Comparison of ENCODE assay signal across 15 mouse cellular contexts in genomic region chr9:53375907-53376306, GRCm38 (mm10). TPM values are rescaled to one million over a fixed set of nuclear protein-coding genes. Genes with fewer than 3 reads are reported as not detected.
DNase-seq lines count a peak whose midpoint lies in the region; ATAC-seq and TF ChIP-seq lines count a peak whose summit lies in the region.
"Had no signal": no experiment of that assay in that cellular context is flagged by ENCODE, and none has a peak within 500 bp of the region (broad histone marks: within the 10 kb centered on the region; RNA-seq: fewer than 3 reads in every experiment).

No protein-coding gene starts in this region.

- H3K27me3 ChIP-seq in midbrain, postnatal 0 days (ENCODE audit: insufficient read depth, low read length): no peaks in the 10 kb centered on the region
- H3K27me3 ChIP-seq in midbrain, embryonic 13.5 days: no peaks in the 10 kb centered on the region
- H3K27me3 ChIP-seq in myocyte (ENCODE audit: control insufficient read depth, insufficient read depth, insufficient read length): peaks cover 8% of the 10 kb centered on the region
- H3K27me3 ChIP-seq: forebrain, embryonic 12.5 days; liver, embryonic 15.5 days had no signal

- H3K4me1 ChIP-seq in midbrain, postnatal 0 days (ENCODE audit: insufficient read depth, low read length): no peaks in the 10 kb centered on the region
- H3K4me1 ChIP-seq in midbrain, embryonic 13.5 days (replicated peaks): no peaks in the 10 kb centered on the region
- H3K4me1 ChIP-seq: forebrain, embryonic 12.5 days; liver, embryonic 15.5 days had no signal

- no peak for TF ChIP-seq POLR2A in myocyte (IDR thresholded peaks at IDR 0.05; ENCODE audit: insufficient read length, low read depth)

- no peaks in the 10 kb centered on the region for H3K36me3 ChIP-seq in midbrain, postnatal 0 days (ENCODE audit: insufficient read depth, low read length)
- no peaks in the 10 kb centered on the region for H3K36me3 ChIP-seq in midbrain, embryonic 13.5 days
- H3K36me3 ChIP-seq in myocyte (ENCODE audit: control insufficient read depth, insufficient read depth): no peaks in the 10 kb centered on the region
- H3K36me3 ChIP-seq: forebrain, embryonic 12.5 days; G1E; liver, embryonic 15.5 days had no signal

- TF ChIP-seq CTCF in midbrain, postnatal 0 days (IDR thresholded peaks at IDR 0.05): 0 out of 2 replicates have a peak, but pooled peaks have one; percentile 20

- intact Hi-C loops in heart, postnatal 14 days (cut with DNase I): no loop called here

- no peak for ATAC-seq in midbrain, postnatal 0 days (ENCODE audit: low FRiP score)
- no peak for ATAC-seq in midbrain, embryonic 13.5 days

- WGBS in midbrain, postnatal 0 days: 74% methylated on average over 4 of the region's 4 CpGs
- WGBS in midbrain, embryonic 13.5 days: 84% methylated on average over 4 of the region's 4 CpGs

- no peak overlapping the region for H3K9ac ChIP-seq in midbrain, postnatal 0 days (replicated peaks; ENCODE audit: low read length, poor library complexity, severe bottlenecking)
- H3K9ac ChIP-seq in midbrain, embryonic 13.5 days (replicated peaks): no peak overlapping the region
- H3K9ac ChIP-seq: forebrain, embryonic 12.5 days; liver, embryonic 15.5 days had no signal

- H3K4me2 ChIP-seq in midbrain, postnatal 0 days (ENCODE audit: low read depth, low read length, poor library complexity, severe bottlenecking): no peak overlapping the region
- no peak overlapping the region for H3K4me2 ChIP-seq in midbrain, embryonic 13.5 days (replicated peaks)
- peak overlapping the region; percentile 53 for H3K4me2 ChIP-seq in myocyte (ENCODE audit: low read depth)
- H3K4me2 ChIP-seq: forebrain, embryonic 12.5 days; liver, embryonic 15.5 days had no signal

- no peak overlapping the region for H3K27ac ChIP-seq in midbrain, postnatal 0 days (ENCODE audit: low read depth, low read length)
- H3K27ac ChIP-seq in midbrain, embryonic 13.5 days: no peak overlapping the region
- H3K27ac ChIP-seq: forebrain, embryonic 12.5 days; liver, embryonic 15.5 days had no signal

- no peak overlapping the region for H3K4me3 ChIP-seq in midbrain, postnatal 0 days (ENCODE audit: low read depth, low read length)
- H3K4me3 ChIP-seq in midbrain, embryonic 13.5 days (replicated peaks): no peak overlapping the region
- no peak overlapping the region for H3K4me3 ChIP-seq in myocyte
- H3K4me3 ChIP-seq: forebrain, embryonic 12.5 days; liver, embryonic 15.5 days had no signal

- H3ac ChIP-seq in myocyte (ENCODE audit: control insufficient read depth, insufficient read length): no peak overlapping the region

- H3K9me3 ChIP-seq in midbrain, postnatal 0 days (ENCODE audit: low read length): no peaks in the 10 kb centered on the region
- H3K9me3 ChIP-seq in midbrain, embryonic 13.5 days: no peaks in the 10 kb centered on the region
- H3K9me3 ChIP-seq: forebrain, embryonic 12.5 days; G1E; liver, embryonic 15.5 days had no signal

- DNase-seq in midbrain, postnatal 0 days (ENCODE audit: low spot score): no peak
- DNase-seq in adrenal gland, postnatal 14 days: peak; percentile 58
- DNase-seq in heart, postnatal 14 days: peak; percentile 29 to 38
- DNase-seq in spleen, adult 18-20 months: no peak
- no peak for DNase-seq in kidney, adult 11 months
- DNase-seq in MN1 (ENCODE audit: low spot score): no peak
- DNase-seq: gastrocnemius, postnatal 36 days; kidney, adult 2 months; layer of hippocampus, postnatal 36 days; right cerebral cortex, adult 18-20 months had no signal

- no peaks in the 10 kb centered on the region for H3K79me2 ChIP-seq in myocyte (ENCODE audit: control insufficient read depth, insufficient read depth)

TF ChIP-seq in myocyte, 11 proteins besides CTCF, POLR2A, EP300 and RAD21:
- TF ChIP-seq CEBPB (IDR thresholded peaks at IDR 0.05; ENCODE audit: insufficient read depth, poor library complexity, severe bottlenecking) (no peak), MAX (IDR thresholded peaks at IDR 0.05; ENCODE audit: low read depth) (no peak), POLR2AphosphoS2 (IDR thresholded peaks at IDR 0.05; ENCODE audit: insufficient read length, low read depth) (no peak), SRF (IDR thresholded peaks at IDR 0.05; ENCODE audit: control insufficient read depth, insufficient read length, low read depth) (no peak), REST (IDR thresholded peaks at IDR 0.05; ENCODE audit: insufficient read depth, insufficient read length) (no peak), MYOG (IDR thresholded peaks at IDR 0.05; ENCODE audit: control insufficient read depth in 1 of 3, insufficient read depth in 1 of 3, insufficient read length in 2 of 3, low read depth in 2 of 3) (no peak), E2F4 (IDR thresholded peaks at IDR 0.05; ENCODE audit: insufficient read depth) (no peak), TCF3 (IDR thresholded peaks at IDR 0.05; ENCODE audit: insufficient read length, low read depth) (no peak), MYOD1 (IDR thresholded peaks at IDR 0.05; ENCODE audit: control insufficient read depth in 1 of 3, insufficient read length in 2 of 3, low read depth in 2 of 3) (no peak)

RNA-seq across cellular contexts. Expression of gene Kdelc2, which starts 7.9 kb away (rescaled TPM):
- total RNA-seq in midbrain, postnatal 0 days (2014; rRNA removed): 5.9 TPM in 2 replicates
- 6.4 and 7.0 TPM in 2 replicates for polyA plus RNA-seq in midbrain, postnatal 0 days (2015; fragmentation: Nextera tagmentation; extraction: Ambion mirVana)
- 5.6 and 5.7 TPM in 2 replicates for polyA plus RNA-seq in midbrain, embryonic 13.5 days (2015; fragmentation: Nextera tagmentation; extraction: Ambion mirVana)
- 12.1 and 12.4 TPM in 2 replicates for total RNA-seq in adrenal gland, postnatal 14 days (2021)
- 10 to 100 TPM; 10.9 to 12.3 TPM for total RNA-seq in heart, postnatal 14 days (2021)
- polyA plus RNA-seq in myocyte (2012; fragmentation: generic; extraction: Trizol): 4.5 TPM
- polyA plus RNA-seq: G1E had no signal

RNA-seq across cellular contexts. Expression of gene 4930550C14Rik, which starts 26.2 kb away (rescaled TPM):
- 0.71 TPM in 1 of 2 replicates, not detected in the other for total RNA-seq in midbrain, postnatal 0 days (2014; rRNA removed)
- 0.36 and 0.49 TPM in 2 replicates for polyA plus RNA-seq in midbrain, postnatal 0 days (2015; fragmentation: Nextera tagmentation; extraction: Ambion mirVana)
- polyA plus RNA-seq in midbrain, embryonic 13.5 days (2015; fragmentation: Nextera tagmentation; extraction: Ambion mirVana): 0.17 and 0.18 TPM in 2 replicates
- total RNA-seq in adrenal gland, postnatal 14 days (2021): 0.44 and 0.98 TPM in 2 replicates
- under 1 TPM; 0.36 to 0.41 TPM for total RNA-seq in heart, postnatal 14 days (2021)
- polyA plus RNA-seq in myocyte (2012; fragmentation: generic; extraction: Trizol): 0.59 TPM
- total RNA-seq: G1E; gastrocnemius, postnatal 36 days had no signal
- polyA plus RNA-seq: G1E had no signal

Comparison
In these comparisons a context has a peak if more than half of its experiments do, and no peak if none do; other contexts are left out.
1. DNase-seq: peak in adrenal gland, postnatal 14 days (single experiment) and heart, postnatal 14 days (2 of 2); none in midbrain, postnatal 0 days (single experiment), spleen, adult 18-20 months (0 of 2), kidney, adult 11 months (single experiment) and MN1 (single experiment).